Mouse (Mus musculus) left cerebral cortex, postnatal 25 days (tissue): ENCODE data around the gene Vapb. TPM values are rescaled to one million over a fixed set of nuclear protein-coding genes. Genes with fewer than 3 reads are reported as not detected.

Experiments used
- DNase-seq, 2 experiments: peaks; one replicate each; pipeline ENCODE4 v3.0.0; 2022; ENCODE audit warnings: low spot score in 2 of 2, mixed read lengths in 1 of 2
- intact Hi-C: fragments of 180-260 bp; cut with DNase I; formaldehyde crosslinking; loops from one replicate; pipeline ENCODE4 v1.15.1; 2025
- microRNA-seq, 2 experiments: library from miRNA; unstranded; fragments of <30 nt; microRNA quantifications; one replicate each; pipeline ENCODE4 v1.2.0; 2022
- total RNA-seq, 2 experiments: library from RNA; stranded (reverse); gene quantifications; 2 replicates each; pipeline ENCODE4 v1.2.3; 2021

The Vapb gene
- total RNA-seq, 2 experiments from 2014 or later: 125 to 133 TPM

- intact Hi-C loops: no loop called here
- no peak for DNase-seq
These were observed 74.5 kb downstream of the Vapb start for GRCm38 (mm10) chr2:173811850-173812249.

- intact Hi-C loops: no loop called here
- DNase-seq: no peak
These were observed 75.8 kb downstream of the Vapb start for GRCm38 (mm10) chr2:173813071-173813470.

- DNase-seq: no peak
- intact Hi-C loops: no loop called here
These were observed 89.0 kb downstream of the Vapb start for GRCm38 (mm10) chr2:173826287-173826686.

DNA sequence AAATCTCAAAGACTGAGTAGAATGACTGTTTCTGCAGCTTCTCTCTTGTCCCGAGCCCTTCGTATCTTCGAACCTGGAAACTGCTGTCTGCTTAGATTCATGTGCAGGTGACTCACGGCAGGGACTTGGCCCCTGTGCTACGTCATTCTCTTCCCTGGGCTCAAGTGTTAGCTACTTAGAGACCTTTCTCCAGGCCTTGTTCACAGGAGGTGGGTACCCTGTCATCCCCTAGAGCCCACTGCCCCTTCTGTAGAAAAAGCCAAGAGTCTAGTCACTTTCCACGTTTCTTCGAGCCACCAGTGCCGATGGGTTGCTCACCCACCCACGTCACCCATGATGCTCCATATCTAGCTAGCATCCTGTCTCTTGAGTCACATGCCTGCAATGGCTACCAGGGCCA is 89.9 kb downstream of the Vapb start:
- intact Hi-C loops: no loop called here
- DNase-seq: no peak

DNA sequence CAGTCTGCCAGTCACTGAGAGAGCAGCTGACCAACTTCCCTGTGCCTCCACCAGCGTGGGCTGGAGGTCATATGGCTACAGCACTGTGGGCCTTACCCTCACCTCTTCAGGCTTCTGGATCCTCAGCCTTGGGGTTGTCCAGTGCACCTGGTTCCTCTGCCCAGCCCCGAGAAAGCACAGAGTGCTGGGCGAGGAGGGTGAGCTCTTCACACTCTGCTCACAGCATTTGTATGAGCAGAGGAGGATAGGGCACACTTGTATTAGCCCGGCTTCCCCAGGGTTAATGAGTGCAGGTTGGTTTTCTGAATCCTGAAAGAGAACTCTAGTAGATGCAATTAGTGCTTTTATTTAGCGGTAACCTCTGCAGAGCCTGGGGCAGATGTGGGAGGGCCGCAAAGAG is 90.8 kb downstream of the Vapb start:
- DNase-seq: no peak
- intact Hi-C loops: no loop called here

DNA sequence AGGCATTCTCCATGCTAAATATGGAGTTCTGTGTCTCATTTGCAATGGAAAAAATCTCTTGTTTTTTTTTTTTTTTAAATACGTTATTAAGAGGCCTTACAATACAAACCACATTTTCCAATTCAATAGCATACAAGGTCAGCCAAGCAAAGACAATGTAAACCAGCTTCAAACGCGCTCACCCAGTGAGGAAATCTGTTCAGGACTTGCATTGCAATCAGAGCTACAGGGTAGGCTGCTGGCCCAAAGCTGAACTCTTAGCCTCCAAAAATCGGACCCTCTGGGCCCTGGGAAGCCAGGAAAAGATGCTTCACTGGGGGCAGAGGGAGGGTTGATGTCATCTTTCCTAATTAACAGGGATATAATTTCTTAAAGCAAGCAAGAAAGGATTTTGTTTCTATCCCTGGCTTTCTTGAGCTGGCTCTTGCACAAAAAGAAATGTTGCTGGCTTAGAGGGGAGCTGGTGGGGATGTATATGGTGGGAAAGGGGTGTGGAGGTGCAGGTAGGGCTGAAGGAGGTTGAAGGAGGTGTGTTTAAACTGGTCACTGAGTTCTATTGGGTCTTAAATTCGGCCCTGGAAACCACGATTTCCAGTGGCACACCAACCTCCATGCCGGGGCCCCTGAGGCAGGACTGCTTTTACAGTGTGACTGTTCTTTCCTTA is 95.6 kb downstream of the Vapb start:
- intact Hi-C loops: no loop called here
- no peak for DNase-seq

Small RNAs within 50 kb of the gene (microRNA-seq; reads per million reads assigned to microRNA genes)
- gene Mir6340: 0 reads per million in 2 experiments

Other genes with a start within 250 kb of the Vapb start
- gene 1700021F07Rik, start 214.9 kb upstream of the Vapb start, total RNA-seq: not detected
- not detected for gene Ankrd60, start 159.1 kb upstream of the Vapb start, total RNA-seq
- gene Rab22a, start 77.8 kb upstream of the Vapb start, total RNA-seq: 10 to 100 TPM; 24.5 to 29.3 TPM
- not detected for gene 1700010B08Rik, start 18.1 kb upstream of the Vapb start, total RNA-seq